Mouse (Mus musculus) ES-Bruce4 (cell line): ENCODE measurements around the gene Rai14.

Experiments
- CTCF ChIP-seq: IDR thresholded peaks from one replicate; pipeline ENCODE4 v1.8.1; 2011; ENCODE audit warnings: low read depth, low read length
- EP300 ChIP-seq: IDR thresholded peaks from 2 replicates; pipeline ENCODE4 v1.6.1; 2011; ENCODE audit warnings: low read depth, low read length; ENCODE audit not compliant: insufficient read depth
- POLR2A ChIP-seq: IDR thresholded peaks from one replicate; pipeline ENCODE4 v1.8.1; 2011; ENCODE audit warnings: low read length; ENCODE audit not compliant: insufficient read depth

- no peak for TF ChIP-seq CTCF
- no peak for TF ChIP-seq EP300
- no peak for TF ChIP-seq POLR2A
Measured at GRCm38 (mm10) chr15:10731398-10731797, 17.0 kb upstream of the Rai14 start.
